Mouse (Mus musculus): Measurements from ENCODE around the gene Ntm.

Ntm gene

GRCm38 (mm10) chr9:29130316-29130715, 832.6 kb downstream of the Ntm start:
- no peak for DNase-seq (ENCODE audit: low spot score)

- no peak for DNase-seq (ENCODE audit: low spot score)
These were observed 834.5 kb downstream of the Ntm start for GRCm38 (mm10) chr9:29128416-29128815.

DNA sequence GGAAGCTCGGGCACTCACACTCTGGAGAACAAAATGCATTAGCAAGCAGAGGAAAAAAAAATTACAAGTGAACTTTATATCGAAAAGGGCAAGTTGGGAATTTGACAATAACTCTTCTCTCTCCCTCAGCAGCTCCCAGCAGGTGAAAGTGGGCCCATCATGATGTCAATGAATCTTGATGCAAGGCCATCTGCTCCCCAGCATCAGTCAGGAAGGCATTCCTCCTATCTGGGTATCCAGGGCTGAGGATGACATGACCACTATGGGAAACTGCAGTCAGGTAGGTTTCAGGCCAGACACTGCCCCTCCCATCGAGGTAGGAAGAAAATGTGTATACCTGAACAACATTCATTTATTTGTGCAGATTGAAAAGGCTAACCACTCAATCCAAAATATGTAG, 838.5 kb downstream of the Ntm start:
- DNase-seq (ENCODE audit: low spot score), result no peak

- no peak for DNase-seq (ENCODE audit: low spot score)
These were observed 839.1 kb downstream of the Ntm start for GRCm38 (mm10) chr9:29123828-29124227.

- DNase-seq (ENCODE audit: low spot score), result no peak
These were observed 845.3 kb downstream of the Ntm start for GRCm38 (mm10) chr9:29117561-29118112.

GRCm38 (mm10) chr9:29115337-29115736, 847.6 kb downstream of the Ntm start:
- no peak for DNase-seq (ENCODE audit: low spot score)

DNA sequence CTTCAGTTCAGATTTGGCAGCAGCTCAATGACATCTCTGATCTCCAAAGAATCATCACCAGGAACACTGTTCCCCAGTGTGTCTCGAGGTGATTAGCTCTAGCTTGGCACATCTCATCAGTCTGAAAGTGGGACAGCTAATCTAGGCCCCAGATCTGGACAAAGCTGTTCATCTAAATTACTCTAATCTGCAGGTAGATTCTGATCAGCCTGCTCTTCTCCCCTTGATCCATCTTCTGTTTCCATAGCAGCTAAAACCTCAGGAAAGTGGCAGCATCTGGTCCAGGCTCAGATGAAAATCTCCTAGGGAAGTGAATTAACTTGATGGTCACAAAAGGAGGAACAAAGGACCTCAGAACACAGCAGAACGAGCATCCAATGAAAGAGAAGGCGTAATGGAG, 856.2 kb downstream of the Ntm start:
- no peak for DNase-seq (ENCODE audit: low spot score)

- no peak for DNase-seq (ENCODE audit: low spot score)
These were observed 858.5 kb downstream of the Ntm start for GRCm38 (mm10) chr9:29104442-29104841.

GRCm38 (mm10) chr9:29103993-29104392, 858.9 kb downstream of the Ntm start:
- DNase-seq (ENCODE audit: low spot score), result no peak

GRCm38 (mm10) chr9:29100624-29101023, 862.3 kb downstream of the Ntm start:
- no peak for DNase-seq (ENCODE audit: low spot score)

DNA sequence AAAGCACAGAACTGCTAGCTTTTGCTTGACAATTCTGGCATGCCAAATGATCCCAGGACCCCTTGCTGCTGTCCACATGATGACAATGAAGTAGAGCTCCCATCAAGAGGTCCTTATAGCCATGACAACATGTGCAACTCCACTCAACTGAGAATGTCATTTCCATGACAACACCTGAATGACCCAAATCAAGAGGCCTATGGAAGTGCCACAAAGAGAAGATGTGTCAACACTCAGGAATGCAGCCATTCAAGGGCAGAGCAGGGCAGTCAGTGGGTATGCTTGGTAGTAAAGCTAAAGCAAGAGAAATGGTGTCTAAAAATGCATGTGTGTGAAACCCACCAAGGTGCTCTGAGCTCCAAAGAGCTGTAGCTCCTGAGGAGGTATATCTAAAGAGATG, 870.5 kb downstream of the Ntm start:
- DNase-seq (ENCODE audit: low spot score), result no peak

GRCm38 (mm10) chr9:29088657-29089056, 874.3 kb downstream of the Ntm start:
- no peak for DNase-seq (ENCODE audit: low spot score)

DNA sequence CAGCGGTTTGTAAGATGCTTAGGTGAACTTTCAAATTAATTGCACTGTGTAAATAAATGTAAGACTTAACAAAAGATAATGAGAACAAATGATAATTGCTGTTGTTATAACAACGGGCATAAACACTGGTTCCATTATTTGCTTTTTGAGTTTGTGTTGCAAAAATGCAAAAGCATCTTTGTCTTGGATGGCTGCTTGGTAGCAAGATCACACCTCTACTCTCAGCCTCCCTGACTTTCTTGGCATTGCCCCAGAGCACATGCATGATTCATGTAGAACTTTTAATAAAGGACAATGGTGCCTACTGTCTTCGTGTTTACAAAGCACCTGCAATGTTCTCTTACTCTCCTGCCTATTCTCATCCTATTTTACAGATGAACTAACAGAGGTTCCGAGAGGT, 875.3 kb downstream of the Ntm start:
- DNase-seq (ENCODE audit: low spot score), result no peak

- no peak for DNase-seq (ENCODE audit: low spot score)
These were observed 875.8 kb downstream of the Ntm start for GRCm38 (mm10) chr9:29087171-29087570.

DNA sequence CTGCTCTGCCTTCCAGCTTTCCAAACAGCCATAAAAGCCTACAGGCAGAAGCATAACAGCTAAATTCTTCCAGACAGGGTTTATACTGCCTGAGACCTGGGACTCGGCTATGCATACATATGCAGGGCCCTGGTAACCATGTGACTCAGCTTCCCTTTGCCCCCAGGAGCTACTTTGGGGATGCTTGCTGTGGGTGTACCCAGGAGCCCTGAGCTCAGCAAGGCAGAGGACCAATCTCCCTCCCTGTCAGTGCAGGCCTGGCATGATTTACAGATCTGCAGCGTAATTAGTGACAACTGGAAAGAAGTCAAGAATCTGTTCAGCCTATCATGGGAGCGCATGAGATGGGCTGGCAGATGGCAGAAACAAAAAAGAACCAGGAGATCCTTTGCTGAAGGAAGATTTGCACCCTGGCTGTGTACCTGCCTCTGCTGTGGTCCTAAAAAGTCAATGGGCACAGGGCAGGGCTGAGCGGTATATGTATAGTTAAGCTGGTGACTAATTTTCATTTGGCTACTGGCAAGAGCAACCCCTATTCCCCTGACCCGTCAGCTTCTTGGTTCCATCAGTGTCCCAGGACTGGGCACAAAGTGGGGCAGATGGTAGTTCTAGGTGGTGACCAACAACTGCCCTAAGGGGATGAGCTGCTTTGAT, 886.9 kb downstream of the Ntm start:
- DNase-seq (ENCODE audit: low spot score), result no peak

DNA sequence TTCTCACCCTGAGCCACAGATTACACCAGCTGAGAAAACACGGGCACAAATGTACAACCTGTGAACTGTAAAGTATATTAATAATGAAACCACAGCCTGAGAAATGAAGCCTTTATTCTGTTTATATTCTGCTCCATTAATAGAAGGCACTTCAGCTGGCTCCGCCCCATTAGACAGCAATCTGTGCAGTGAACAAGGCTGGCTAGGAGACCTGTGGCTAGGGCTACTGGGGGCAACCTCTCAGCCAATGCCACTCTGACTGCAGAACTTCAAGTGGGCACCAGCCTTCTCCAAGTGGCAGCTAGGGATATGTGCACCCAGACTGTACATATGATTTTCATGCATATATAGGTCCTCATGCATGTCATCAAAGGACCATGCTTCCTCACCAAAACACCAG, 887.7 kb downstream of the Ntm start:
- no peak for DNase-seq (ENCODE audit: low spot score)

- DNase-seq (ENCODE audit: low spot score), result no peak
These were observed 888.4 kb downstream of the Ntm start for GRCm38 (mm10) chr9:29074494-29074893.

DNA sequence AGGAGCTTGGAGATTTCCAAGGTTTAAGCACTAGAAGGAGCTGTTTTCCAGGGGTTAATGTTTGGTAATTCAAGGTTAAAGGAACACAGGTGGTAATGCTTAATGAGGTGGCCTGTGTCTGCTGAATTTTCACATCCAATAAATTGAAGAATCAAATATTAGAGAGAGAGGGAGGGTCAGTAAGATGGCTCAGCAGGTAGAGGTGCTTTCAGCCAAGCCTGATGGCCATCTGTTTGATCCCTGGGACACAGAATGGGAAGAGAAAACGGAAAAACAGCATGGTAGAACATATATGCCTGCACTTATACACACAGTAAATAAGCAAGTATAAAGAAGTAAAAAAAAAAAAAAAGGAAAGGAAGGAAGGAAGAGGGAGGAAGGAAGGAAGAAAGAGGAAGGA, 890.9 kb downstream of the Ntm start:
- no peak for DNase-seq (ENCODE audit: low spot score)

DNA sequence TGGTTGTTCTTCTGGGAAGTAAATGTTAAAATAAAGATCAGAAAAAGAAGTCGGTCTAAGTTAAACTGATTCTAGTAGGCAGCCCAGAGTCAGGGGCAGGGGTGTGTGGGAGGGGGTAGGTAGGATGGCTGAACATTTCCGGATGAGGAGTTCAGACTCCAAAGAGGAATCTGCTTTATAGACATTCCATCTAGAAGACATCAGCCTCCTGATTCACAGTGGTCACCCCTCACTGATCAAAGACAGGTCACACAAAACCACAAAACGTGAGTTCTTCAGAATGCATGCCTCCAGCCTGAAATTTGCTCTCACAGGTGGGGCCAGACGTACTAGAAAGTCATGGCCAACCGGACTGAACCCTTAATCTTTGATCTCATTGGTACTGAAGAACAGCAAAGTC, 895.4 kb downstream of the Ntm start:
- DNase-seq (ENCODE audit: low spot score), result no peak

DNA sequence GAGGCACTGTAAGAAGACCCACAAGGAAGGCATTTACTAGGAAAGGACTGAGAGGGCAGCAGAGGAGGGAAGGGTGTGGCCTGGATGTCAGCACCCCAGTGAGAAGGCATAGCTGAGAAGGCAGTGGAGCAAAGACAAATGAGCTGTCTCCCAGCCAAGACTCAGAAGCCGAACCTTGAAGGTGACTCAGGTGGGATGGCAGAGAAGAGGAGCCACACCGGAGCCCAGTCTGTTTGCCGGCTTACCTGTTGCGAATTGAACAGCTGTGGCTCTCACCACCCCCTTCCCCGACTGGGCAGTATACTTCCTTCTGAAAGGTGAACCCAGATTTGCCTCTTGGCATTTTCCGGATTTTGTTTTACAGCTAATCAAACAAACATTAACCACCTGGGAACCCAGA, 902.6 kb downstream of the Ntm start:
- no peak for DNase-seq (ENCODE audit: low spot score)

DNA sequence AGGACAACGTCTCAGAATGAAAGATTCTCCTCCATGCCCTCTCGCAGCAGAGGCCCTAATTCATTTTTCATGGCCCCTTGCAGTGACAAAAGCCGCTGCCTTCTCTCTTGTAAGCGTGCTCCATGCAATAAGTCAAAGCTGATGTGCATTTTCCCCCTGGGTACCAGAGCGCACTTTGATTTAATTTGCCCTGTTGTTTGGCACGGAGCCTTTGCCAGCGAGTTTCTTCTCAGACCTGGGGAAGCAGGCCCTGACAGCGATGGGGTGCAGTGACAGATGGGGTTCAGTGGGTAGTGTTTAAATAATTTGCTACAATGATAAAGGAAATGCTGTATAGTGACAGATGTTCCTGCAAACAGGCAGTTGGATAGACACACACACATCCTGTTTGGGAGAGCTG, 904.1 kb downstream of the Ntm start:
- DNase-seq (ENCODE audit: low spot score), result no peak

DNA sequence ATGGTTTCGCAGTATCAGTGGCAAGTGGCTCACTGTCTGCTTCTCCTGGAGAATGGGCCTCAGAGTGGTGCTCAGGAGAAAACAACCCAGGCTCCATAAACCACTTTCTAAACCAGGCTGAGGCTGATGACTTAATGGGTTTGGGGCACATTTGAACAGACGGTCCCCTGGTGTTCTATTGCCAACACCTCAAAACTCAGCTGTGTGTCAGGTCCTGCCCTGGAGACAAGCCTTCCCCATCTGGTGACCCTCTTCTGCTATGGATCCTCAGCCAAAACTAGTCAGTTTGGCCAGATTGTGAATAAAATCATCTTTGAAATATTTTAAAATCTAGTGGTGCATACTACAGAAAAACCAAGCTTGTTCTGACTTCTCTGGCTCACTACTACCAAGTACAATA, 907.3 kb downstream of the Ntm start:
- DNase-seq (ENCODE audit: low spot score), result no peak

GRCm38 (mm10) chr9:29036466-29036865, 926.5 kb downstream of the Ntm start:
- DNase-seq (ENCODE audit: low spot score), result no peak

- no peak for DNase-seq (ENCODE audit: low spot score)
These were observed 926.9 kb downstream of the Ntm start for GRCm38 (mm10) chr9:29036058-29036457.

Data from T-cell, adult 2 months (primary cell).